Mouse (Mus musculus) heart, adult 8-10 months (tissue): Measurements from ENCODE around the gene Cox20. TPM values are rescaled to one million over a fixed set of nuclear protein-coding genes. Genes with fewer than 3 reads are reported as not detected.
A peak's percentile ranks its signal among the peaks of the same experiment; 100 is the strongest.
"Not testable (repeated sequence)": the region's sequence is repeated elsewhere in the genome, so short reads cannot be mapped to it uniquely, and the experiment has no call there.

Experiments
- DNase-seq: peaks from one replicate; pipeline ENCODE4 v3.0.0; 2022; ENCODE audit warnings: low spot score
- total RNA-seq, 4 experiments: library from RNA; stranded (reverse); gene quantifications; 2 replicates each; pipeline ENCODE4 v1.2.4; 2022

Cox20 gene
- total RNA-seq, 4 experiments from 2014 or later, result 90.6 to 125 (median 103) TPM

DNA sequence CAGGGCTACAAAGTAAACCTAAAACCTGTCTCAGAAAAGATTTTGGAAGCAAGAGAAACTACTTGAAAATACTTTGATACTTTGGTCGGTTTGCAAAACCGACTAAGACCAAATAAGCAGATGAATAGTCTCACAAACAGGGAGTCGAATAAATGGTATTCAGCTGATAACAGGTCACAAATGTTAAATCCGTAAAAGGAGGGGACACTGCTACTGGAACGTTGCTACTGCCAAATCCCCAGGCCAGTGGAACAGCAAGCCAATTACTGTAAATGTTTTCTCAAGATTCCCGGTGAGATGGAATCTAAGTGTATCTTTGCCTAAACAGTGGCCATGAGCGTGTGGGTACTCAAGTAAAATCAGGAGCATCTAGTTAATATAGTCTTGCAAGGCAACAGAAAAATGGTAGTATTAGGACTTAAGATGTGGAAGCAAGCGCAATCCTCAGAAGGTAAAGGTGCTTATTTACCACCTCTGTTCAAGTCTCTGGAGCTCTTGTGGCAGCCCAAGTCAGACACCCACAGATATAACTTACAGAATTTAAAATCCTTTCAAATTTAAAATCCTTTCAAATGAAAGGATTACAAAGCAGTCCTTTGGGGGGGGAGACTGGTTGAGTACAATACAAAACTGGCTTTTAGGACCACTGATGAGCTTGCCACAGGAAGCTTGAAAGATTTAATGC lies 1.2 kb downstream of the Cox20 start:
- no peak for DNase-seq

GRCm38 (mm10) chr1:178320723-178321590 lies 2.0 kb downstream of the Cox20 start:
- DNase-seq, result no peak

GRCm38 (mm10) chr1:178321730-178322357 lies 2.9 kb downstream of the Cox20 start:
- DNase-seq, result no peak

DNA sequence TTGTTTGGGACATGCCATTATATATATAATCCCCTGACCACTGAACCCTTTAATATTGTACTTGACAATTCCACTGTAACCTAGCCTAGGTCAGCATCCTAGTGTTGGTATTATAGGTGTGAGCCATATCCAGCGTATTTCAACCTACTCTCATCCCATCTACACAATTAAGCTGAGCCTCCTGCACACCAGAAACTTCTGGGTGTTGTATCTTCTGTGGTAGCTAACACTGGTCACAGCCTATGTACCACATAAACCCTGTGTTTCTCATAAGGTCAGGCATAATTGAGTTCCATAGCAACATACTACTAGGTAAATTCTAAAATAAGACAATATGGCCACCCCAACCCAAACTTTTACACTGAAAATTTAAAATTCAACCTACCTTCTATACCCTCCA lies 4.3 kb downstream of the Cox20 start:
- DNase-seq, result no peak

DNA sequence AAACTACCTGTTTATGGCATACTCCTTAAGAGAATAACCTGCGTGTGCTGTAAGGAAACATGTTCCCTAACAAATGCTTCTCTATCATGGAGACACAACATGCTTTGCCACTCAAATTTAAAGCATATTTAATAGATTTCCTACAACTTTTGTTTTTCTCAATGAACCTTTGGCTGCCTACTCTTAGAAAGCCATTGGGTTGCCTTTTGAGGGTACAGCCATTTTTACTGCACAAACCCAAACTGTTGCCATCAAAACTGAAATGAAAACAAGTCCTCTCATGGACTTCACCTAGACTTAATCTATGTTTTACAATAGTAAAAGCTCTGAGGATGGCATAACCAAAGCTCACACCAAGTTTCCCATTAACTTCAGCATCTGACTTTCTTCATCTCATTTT lies 5.6 kb downstream of the Cox20 start:
- no peak for DNase-seq

- no peak for DNase-seq
Measured at GRCm38 (mm10) chr1:178326357-178326756, 7.4 kb downstream of the Cox20 start.

DNA sequence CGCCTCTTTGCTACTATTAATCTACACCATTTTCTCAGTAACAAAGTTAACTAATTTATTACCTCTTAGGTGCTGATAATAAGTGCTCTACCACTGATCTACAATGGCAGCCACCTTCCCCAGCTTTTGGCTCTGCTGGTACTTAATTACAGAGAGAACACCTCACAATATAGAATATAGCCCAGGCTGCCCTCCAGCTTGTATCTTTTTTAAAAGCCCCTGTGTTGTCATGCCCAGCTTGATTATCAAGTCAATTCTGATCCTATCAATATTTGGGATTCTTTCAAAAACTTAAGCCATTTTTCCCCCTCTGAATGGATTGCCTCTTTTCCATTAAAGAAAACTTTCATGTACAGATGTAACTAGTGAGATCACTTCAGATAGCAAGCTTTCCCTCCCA lies 8.0 kb downstream of the Cox20 start:
- no peak for DNase-seq

GRCm38 (mm10) chr1:178329017-178329416 lies 10.1 kb downstream of the Cox20 start:
- no peak for DNase-seq

GRCm38 (mm10) chr1:178329946-178330345 lies 11.0 kb downstream of the Cox20 start:
- DNase-seq, result no peak

- no peak for DNase-seq
Measured at GRCm38 (mm10) chr1:178335860-178336261, 16.9 kb downstream of the Cox20 start.

DNA sequence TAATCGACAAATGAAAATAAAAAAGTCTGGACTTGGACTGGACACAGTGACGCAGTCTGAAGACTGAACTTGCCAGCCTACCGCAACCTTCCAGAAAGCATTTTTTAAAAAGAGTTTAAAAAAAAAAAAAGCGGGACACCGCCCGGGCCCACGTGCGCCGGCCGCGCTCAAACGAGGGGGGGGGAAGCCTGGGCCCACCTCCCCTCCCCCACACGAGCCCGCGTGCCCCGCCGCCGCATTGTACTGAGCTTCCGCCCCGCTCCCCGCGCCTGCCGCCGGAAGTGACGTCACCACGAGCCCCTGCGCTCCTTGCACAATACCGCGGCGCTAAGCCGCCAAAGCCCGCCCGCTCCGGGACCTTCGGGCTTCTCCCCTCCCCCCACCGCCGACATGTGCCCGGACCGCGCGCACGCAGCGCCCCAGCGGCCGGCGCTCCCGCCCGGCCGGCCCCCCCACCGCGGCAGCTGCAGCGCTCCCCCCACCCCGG lies 17.4 kb downstream of the Cox20 start:
- peak; percentile 91 for DNase-seq

GRCm38 (mm10) chr1:178336777-178337481 lies 18.0 kb downstream of the Cox20 start:
- no peak for DNase-seq

GRCm38 (mm10) chr1:178337551-178338317 lies 18.8 kb downstream of the Cox20 start, which contains the start of gene Hnrnpu:
Hnrnpu (minus strand) TSS chr1:178337797.
- peak; percentile 92 for DNase-seq

- no peak for DNase-seq
Measured at GRCm38 (mm10) chr1:178338318-178338641, 19.4 kb downstream of the Cox20 start.

DNA sequence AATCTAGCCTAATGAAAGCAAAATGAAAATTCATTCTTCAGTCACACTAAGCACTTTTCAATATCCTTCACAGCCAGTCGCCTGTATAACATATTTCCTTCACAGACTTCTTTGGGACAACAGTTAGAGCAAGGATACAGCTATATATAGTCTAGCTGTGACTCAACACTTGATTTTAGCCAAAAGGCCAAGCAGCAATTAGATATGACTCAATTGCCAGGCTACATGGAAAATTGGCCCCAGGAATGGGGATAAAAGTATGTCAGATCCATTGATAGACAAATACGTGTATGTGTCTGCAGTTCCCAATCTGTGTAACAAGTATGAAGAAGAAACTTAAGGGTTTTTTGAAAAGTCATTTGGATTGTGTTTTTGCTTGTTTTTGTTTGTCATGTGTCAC lies 21.3 kb downstream of the Cox20 start:
- DNase-seq, result no peak

- no peak for DNase-seq
Measured at GRCm38 (mm10) chr1:178341435-178341834, 22.5 kb downstream of the Cox20 start.

DNA sequence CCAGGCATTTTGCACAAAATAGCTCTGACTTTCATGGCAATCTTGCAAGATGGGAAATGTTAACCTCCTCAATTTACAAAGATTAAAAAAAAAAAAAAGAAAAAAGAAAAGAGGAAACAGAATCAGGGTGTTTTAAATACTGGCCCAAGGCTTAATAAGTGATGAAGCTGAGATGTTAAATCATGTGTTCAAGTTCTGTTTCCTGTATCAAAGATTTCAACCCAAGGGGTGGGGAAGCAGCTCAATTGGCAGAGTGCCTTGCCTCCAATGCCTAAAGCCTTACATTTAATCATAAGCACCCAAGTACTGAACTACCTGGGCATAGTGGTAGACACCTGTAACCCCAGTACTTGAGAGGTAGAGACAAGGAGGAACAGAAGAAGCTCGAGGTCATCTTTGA lies 23.1 kb downstream of the Cox20 start:
- DNase-seq, result no peak

GRCm38 (mm10) chr1:178342612-178343011 lies 23.7 kb downstream of the Cox20 start:
- no peak for DNase-seq

- DNase-seq, result not testable (repeated sequence)
Measured at GRCm38 (mm10) chr1:178344071-178344805, 25.3 kb downstream of the Cox20 start.

DNA sequence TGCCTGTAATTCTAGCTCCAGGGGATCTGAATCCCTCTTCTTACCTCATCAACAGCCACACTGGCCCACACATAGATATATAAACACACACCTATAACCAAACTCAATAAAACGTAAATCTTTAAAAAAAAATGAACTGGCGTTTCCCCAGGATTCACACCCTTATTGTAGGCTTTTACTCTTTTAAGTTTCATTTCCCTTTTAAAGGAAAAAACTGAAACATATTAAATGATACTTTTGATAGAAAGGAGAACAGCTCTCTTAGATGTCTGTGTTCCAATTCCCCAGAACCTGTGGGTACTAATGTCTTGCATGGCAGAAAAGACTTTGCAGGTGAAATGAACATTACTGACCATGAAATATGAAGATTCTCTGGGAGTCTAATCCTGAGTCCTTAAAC lies 31.9 kb downstream of the Cox20 start:
- no peak for DNase-seq
